Mouse (Mus musculus) stomach, postnatal 0 days (tissue): ENCODE data around the gene Mcmbp. TPM values are rescaled to one million over a fixed set of nuclear protein-coding genes. Genes with fewer than 3 reads are reported as not detected.

Experiments used
- ATAC-seq: fragments of 200-750 bp; cut with Nextera tagmentation; 2 replicates; pipeline ENCODE4 v1.8.0; 2017; ENCODE audit not compliant: low FRiP score, low TSS enrichment
- DNase-seq: peaks from one replicate; pipeline ENCODE4 v3.0.0-alpha.2; 2016; ENCODE audit warnings: low spot score
- H3K27ac ChIP-seq: fragments of 300-500 bp; sonication (generic); replicated peaks from 2 replicates; pipeline ENCODE4 v1.5.1; 2014; ENCODE audit warnings: mild to moderate bottlenecking, control low read depth
- H3K27me3 ChIP-seq: fragments of 300-500 bp; sonication (generic); 2 replicates; pipeline ENCODE4 v1.6.1; 2014; ENCODE audit warnings: low read length; ENCODE audit not compliant: control insufficient read depth, insufficient read depth
- H3K36me3 ChIP-seq: fragments of 300-500 bp; sonication (generic); 2 replicates; pipeline ENCODE4 v1.6.1; 2014; ENCODE audit warnings: low read length, mixed read lengths; ENCODE audit not compliant: control insufficient read depth, insufficient read depth
- H3K4me1 ChIP-seq: fragments of 300-500 bp; sonication (generic); replicated peaks from 2 replicates; pipeline ENCODE4 v1.6.1; 2014; ENCODE audit warnings: antibody characterized with exemption; ENCODE audit not compliant: control insufficient read depth, insufficient read depth
- H3K4me2 ChIP-seq: fragments of 300-500 bp; sonication (generic); replicated peaks from 2 replicates; pipeline ENCODE4 v1.6.1; 2014; ENCODE audit warnings: low read depth, mild to moderate bottlenecking, control low read depth, moderate library complexity
- H3K4me3 ChIP-seq: fragments of 300-500 bp; sonication (generic); 2 replicates; pipeline ENCODE4 v1.5.1; 2014; ENCODE audit warnings: low read depth, low read length, control low read depth
- H3K9ac ChIP-seq: fragments of 300-500 bp; sonication (generic); 2 replicates; pipeline ENCODE4 v1.6.1; 2014; ENCODE audit warnings: mild to moderate bottlenecking, low read length, control low read depth, mixed read lengths
- H3K9me3 ChIP-seq: fragments of 300-500 bp; sonication (generic); 2 replicates; pipeline ENCODE4 v1.6.1; 2016; ENCODE audit warnings: low read length; ENCODE audit not compliant: control insufficient read depth
- CTCF ChIP-seq: IDR thresholded peaks from 2 replicates; pipeline ENCODE4 v1.5.1; 2016; ENCODE audit warnings: antibody characterized with exemption, low read depth, mild to moderate bottlenecking, moderate library complexity
- EP300 ChIP-seq: optimal IDR thresholded peaks from 2 replicates; pipeline ENCODE3; 2016; ENCODE audit warnings: antibody characterized with exemption
- WGBS: fragments of 180-500 bp; shearing (Covaris S2); extraction: QIAGEN DNeasy Blood & Tissue Kit; methylation state at CpG from one replicate; pipeline ENCODE4 v1.1.7; 2014; 5-methylcytosine and 5-hydroxymethylcytosine counted together
- polyA plus RNA-seq: library from polyadenylated mRNA; unstranded; fragments of >200 nt; fragmentation: Nextera tagmentation; extraction: Ambion mirVana; gene quantifications from 2 replicates; pipeline ENCODE4 v1.2.1, GENCODE M21; 2015

The Mcmbp gene
- polyA plus RNA-seq, 1 experiment from 2014 or later: 37.1 TPM

- Histone ChIP-seq H3K9me3 (no peaks in the 10 kb centered on the region), H3K4me1 (no peaks in the 10 kb centered on the region), H3K36me3 (peaks cover 8% of the 10 kb centered on the region), H3K4me2 (no peak overlapping the region), H3K4me3 (no peak overlapping the region), H3K27me3 (no peaks in the 10 kb centered on the region), H3K9ac (no peak overlapping the region), H3K27ac (no peak overlapping the region)
- DNase-seq: no peak
- no peak for ATAC-seq
- WGBS: 70% methylated on average over 2 of the region's 2 CpGs
- TF ChIP-seq EP300 (no peak), CTCF (no peak)
These were observed 71.5 kb downstream of the Mcmbp start for GRCm38 (mm10) chr7:128668831-128669230.

- Histone ChIP-seq H3K4me3 (no peak overlapping the region), H3K4me2 (no peak overlapping the region), H3K9ac (no peak overlapping the region), H3K27ac (no peak overlapping the region), H3K9me3 (no peaks in the 10 kb centered on the region), H3K27me3 (no peaks in the 10 kb centered on the region), H3K4me1 (no peaks in the 10 kb centered on the region), H3K36me3 (peaks cover 8% of the 10 kb centered on the region)
- no peak for DNase-seq
- no peak for TF ChIP-seq CTCF
- no peak for TF ChIP-seq EP300
- 73% methylated on average over 5 of the region's 5 CpGs for WGBS
- ATAC-seq: no peak
These were observed 72.5 kb downstream of the Mcmbp start for GRCm38 (mm10) chr7:128667788-128668187.

- H3K9me3 ChIP-seq: no peaks in the 10 kb centered on the region
- H3K4me2 ChIP-seq: no peak overlapping the region
- no peaks in the 10 kb centered on the region for H3K4me1 ChIP-seq
- TF ChIP-seq EP300: no peak
- TF ChIP-seq CTCF: no peak
- DNase-seq: no peak
- ATAC-seq: no peak
- peaks cover 8% of the 10 kb centered on the region for H3K36me3 ChIP-seq
- no peak overlapping the region for H3K27ac ChIP-seq
- H3K4me3 ChIP-seq: no peak overlapping the region
- no peaks in the 10 kb centered on the region for H3K27me3 ChIP-seq
- WGBS: 85% methylated on average over 11 of the region's 11 CpGs
- no peak overlapping the region for H3K9ac ChIP-seq
These were observed 75.4 kb downstream of the Mcmbp start for GRCm38 (mm10) chr7:128664861-128665377.

- H3K27ac ChIP-seq: no peak overlapping the region
- no peaks in the 10 kb centered on the region for H3K4me1 ChIP-seq
- H3K36me3 ChIP-seq: peaks cover 5% of the 10 kb centered on the region
- H3K9ac ChIP-seq: no peak overlapping the region
- no peak overlapping the region for H3K4me3 ChIP-seq
- no peaks in the 10 kb centered on the region for H3K27me3 ChIP-seq
- TF ChIP-seq EP300: no peak
- TF ChIP-seq CTCF: no peak
- no peaks in the 10 kb centered on the region for H3K9me3 ChIP-seq
- DNase-seq (no peak), ATAC-seq (no peak)
- H3K4me2 ChIP-seq: no peak overlapping the region
- WGBS: 90% methylated on average over 8 of the region's 8 CpGs
These were observed 76.4 kb downstream of the Mcmbp start for GRCm38 (mm10) chr7:128663906-128664305.

GRCm38 (mm10) chr7:128656970-128657369 lies 83.3 kb downstream of the Mcmbp start:
- DNase-seq: no peak
- 91% methylated on average over 1 of the region's 1 CpGs for WGBS
- Histone ChIP-seq H3K9ac (no peak overlapping the region), H3K4me2 (no peak overlapping the region), H3K36me3 (no peaks in the 10 kb centered on the region), H3K4me1 (no peaks in the 10 kb centered on the region), H3K27ac (no peak overlapping the region), H3K27me3 (no peaks in the 10 kb centered on the region), H3K9me3 (no peaks in the 10 kb centered on the region), H3K4me3 (no peak overlapping the region)
- no peak for TF ChIP-seq EP300
- TF ChIP-seq CTCF: no peak
- ATAC-seq: no peak

Other genes with a start within 250 kb of the Mcmbp start
- gene Bag3, start 216.9 kb downstream of the Mcmbp start, polyA plus RNA-seq: 17.7 and 19.2 TPM in 2 replicates
- gene Inpp5f, start 129.2 kb downstream of the Mcmbp start, polyA plus RNA-seq: 12.3 and 12.4 TPM in 2 replicates
- gene Sec23ip, start 4.4 kb upstream of the Mcmbp start, polyA plus RNA-seq: 17.9 and 18.3 TPM in 2 replicates